Mouse (Mus musculus): ENCODE measurements at regions not wholly inside any gene's neighbourhood (a gene's known extent, or its start where the extent isn't known, plus 50 kb on each side); places are given as distances from the start of the nearest gene placed in this dataset.
"Not testable (repeated sequence)": the region's sequence is repeated elsewhere in the genome, so short reads cannot be mapped to it uniquely, and the experiment has no call there.

DNA sequence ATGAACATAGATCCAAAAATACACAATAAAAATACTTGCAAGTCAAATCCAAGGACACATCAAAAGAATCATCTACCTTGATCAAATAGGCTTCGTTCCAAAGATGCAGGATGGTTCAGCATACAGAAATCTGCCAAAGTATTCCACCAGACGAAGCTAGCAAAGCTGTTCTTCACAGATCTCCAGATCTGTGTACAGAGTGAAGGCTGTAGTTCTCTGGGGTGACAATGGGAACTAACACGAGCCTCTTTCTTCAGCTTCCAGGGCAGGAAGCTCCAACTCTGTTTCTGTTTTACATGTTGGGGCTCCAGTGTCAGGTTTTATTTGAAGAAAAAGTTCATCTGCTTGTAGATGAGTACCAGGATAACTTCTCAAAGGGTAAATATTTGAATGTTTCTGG is 515.3 kb upstream of the Got2 start:
- Histone ChIP-seq H3K9me3 (replicated peaks; ENCODE audit: low read length) (peaks cover 20% of the 10 kb centered on the region), H3K36me3 (replicated peaks in 1 of 2; ENCODE audit: control insufficient read depth in 1 of 2, insufficient read depth in 1 of 2, low read length in 1 of 2) (no peaks in the 10 kb centered on the region), H3K4me3 (replicated peaks in 1 of 3; ENCODE audit: low read depth in 2 of 3, low read length in 2 of 3, poor library complexity in 1 of 3) (no peak overlapping the region), H3K27ac (ENCODE audit: insufficient read depth, low read depth) (no peak overlapping the region), H3K79me2 (replicated peaks; ENCODE audit: control insufficient read depth, extremely low read depth, insufficient read depth, poor library complexity, severe bottlenecking) (no peaks in the 10 kb centered on the region), H3K27me3 (replicated peaks) (no peaks in the 10 kb centered on the region), H3K9ac (ENCODE audit: insufficient read depth, low read depth) (no peak overlapping the region), H3K4me2 (ENCODE audit: insufficient read depth, low read depth, poor library complexity, severe bottlenecking) (no peak overlapping the region), H3K4me1 (ENCODE audit: control insufficient read depth in 1 of 2, insufficient read depth in 2 of 2) (no peaks in the 10 kb centered on the region)
- no peak for TF ChIP-seq MAX (IDR thresholded peaks at IDR 0.05; ENCODE audit: low read length)
- no peak for TF ChIP-seq USF1 (IDR thresholded peaks at IDR 0.05; ENCODE audit: low read depth, low read length)
- TF ChIP-seq E2F4 (IDR thresholded peaks at IDR 0.05; ENCODE audit: insufficient replicate concordance, low read depth, low read length), result no peak
- no peak for TF ChIP-seq SIN3A (IDR thresholded peaks at IDR 0.05; ENCODE audit: low read length)
- no peak for TF ChIP-seq ZMIZ1 (IDR thresholded peaks at IDR 0.05; ENCODE audit: low read depth, low read length)
- no peak for TF ChIP-seq IRF4 (IDR thresholded peaks at IDR 0.05; ENCODE audit: low read depth, low read length)
- no peak for TF ChIP-seq JUN (IDR thresholded peaks at IDR 0.05; ENCODE audit: insufficient read depth, low read depth, low read length)
- no peak for TF ChIP-seq ZKSCAN1 (IDR thresholded peaks at IDR 0.05; ENCODE audit: borderline replicate concordance, low read depth, low read length)
- in situ Hi-C loops (cut with MboI; ENCODE audit: low pct_ligation_motif_present, low pct_unique_long_range_greater_than_20kb, low sequenced_read_pairs) (no loop called here), dilution Hi-C loops (cut with MboI; ENCODE audit: extremely low pct_ligation_motif_present, extremely low pct_unique_long_range_greater_than_20kb, low sequenced_read_pairs) (no loop called here)
- DNase-seq (ENCODE audit: extremely low read depth), result no peak

DNA sequence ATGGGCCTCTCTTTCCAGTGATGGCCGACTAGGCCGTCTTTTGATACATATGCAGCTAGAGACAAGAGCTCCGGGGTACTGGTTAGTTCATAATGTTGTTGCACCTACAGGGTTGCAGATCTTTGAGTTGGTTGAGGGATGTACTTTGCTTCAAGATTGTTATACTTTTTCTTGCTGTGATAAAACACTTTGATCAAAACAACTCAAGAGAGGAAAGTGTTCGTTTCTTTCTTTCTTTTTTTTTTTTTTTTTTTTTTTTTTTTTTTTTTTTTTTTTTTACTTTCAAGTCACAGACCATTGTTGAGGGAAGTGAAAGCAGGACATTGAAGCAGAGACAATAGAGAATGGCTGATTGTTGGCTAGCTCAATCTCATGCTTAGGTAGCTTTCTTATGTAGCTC is 511.0 kb upstream of the Got2 start:
- H3K9me3 ChIP-seq (replicated peaks; ENCODE audit: low read length); DNase-seq (ENCODE audit: extremely low read depth); H3K4me3 ChIP-seq (replicated peaks in 1 of 3; ENCODE audit: low read depth in 2 of 3, low read length in 2 of 3, poor library complexity in 1 of 3); H3K79me2 ChIP-seq (replicated peaks; ENCODE audit: control insufficient read depth, extremely low read depth, insufficient read depth, poor library complexity, severe bottlenecking); dilution Hi-C loops (cut with MboI; ENCODE audit: extremely low pct_ligation_motif_present, extremely low pct_unique_long_range_greater_than_20kb, low sequenced_read_pairs); in situ Hi-C loops (cut with MboI; ENCODE audit: low pct_ligation_motif_present, low pct_unique_long_range_greater_than_20kb, low sequenced_read_pairs); H3K4me1 ChIP-seq (ENCODE audit: control insufficient read depth in 1 of 2, insufficient read depth in 2 of 2); H3K27me3 ChIP-seq (replicated peaks); H3K27ac ChIP-seq (ENCODE audit: insufficient read depth, low read depth); H3K9ac ChIP-seq (ENCODE audit: insufficient read depth, low read depth); H3K36me3 ChIP-seq (replicated peaks in 1 of 2; ENCODE audit: control insufficient read depth in 1 of 2, insufficient read depth in 1 of 2, low read length in 1 of 2); H3K4me2 ChIP-seq (ENCODE audit: insufficient read depth, low read depth, poor library complexity, severe bottlenecking): not testable (repeated sequence)

GRCm38 (mm10) chr8:96393024-96393423 is 504.7 kb upstream of the Got2 start:
- H3K27ac ChIP-seq (ENCODE audit: insufficient read depth, low read depth), result no peak overlapping the region
- in situ Hi-C loops (cut with MboI; ENCODE audit: low pct_ligation_motif_present, low pct_unique_long_range_greater_than_20kb, low sequenced_read_pairs) (no loop called here), dilution Hi-C loops (cut with MboI; ENCODE audit: extremely low pct_ligation_motif_present, extremely low pct_unique_long_range_greater_than_20kb, low sequenced_read_pairs) (no loop called here)
- H3K79me2 ChIP-seq (replicated peaks; ENCODE audit: control insufficient read depth, extremely low read depth, insufficient read depth, poor library complexity, severe bottlenecking), result no peaks in the 10 kb centered on the region
- peaks cover 9% of the 10 kb centered on the region for H3K9me3 ChIP-seq (replicated peaks; ENCODE audit: low read length)
- H3K36me3 ChIP-seq (replicated peaks in 1 of 2; ENCODE audit: control insufficient read depth in 1 of 2, insufficient read depth in 1 of 2, low read length in 1 of 2), result no peaks in the 10 kb centered on the region
- TF ChIP-seq RAD21 (IDR thresholded peaks at IDR 0.05; ENCODE audit: low read depth, low read length) (no peak), ETS1 (conservative IDR thresholded peaks at IDR 0.05; ENCODE audit: low read depth, low read length) (no peak), GABPA (IDR thresholded peaks at IDR 0.05; ENCODE audit: insufficient replicate concordance, low read depth, low read length) (no peak), CTCF (conservative IDR thresholded peaks at IDR 0.05 in 1 of 2, IDR thresholded peaks at IDR 0.05 in 1 of 2; ENCODE audit: low read depth in 2 of 2, low read length in 2 of 2) (no peak), POLR2AphosphoS2 (IDR thresholded peaks at IDR 0.05; ENCODE audit: low read depth, low read length) (no peak), USF1 (IDR thresholded peaks at IDR 0.05; ENCODE audit: low read depth, low read length) (no peak), MAZ (IDR thresholded peaks at IDR 0.05; ENCODE audit: low read depth, low read length) (no peak), JUN (IDR thresholded peaks at IDR 0.05; ENCODE audit: insufficient read depth, low read depth, low read length) (no peak), SMC3 (IDR thresholded peaks at IDR 0.05; ENCODE audit: low read depth, low read length) (no peak), BHLHE40 (IDR thresholded peaks at IDR 0.05; ENCODE audit: low read depth, low read length) (no peak), TCF12 (IDR thresholded peaks at IDR 0.05; ENCODE audit: low read depth, low read length) (no peak), USF2 (conservative IDR thresholded peaks at IDR 0.05; ENCODE audit: low read depth, low read length) (no peak), JUND (conservative IDR thresholded peaks at IDR 0.05; ENCODE audit: low read depth, low read length) (no peak), MYC (IDR thresholded peaks at IDR 0.05; ENCODE audit: low read depth, low read length) (no peak), HCFC1 (IDR thresholded peaks at IDR 0.05; ENCODE audit: low read depth, low read length) (no peak)
- H3K27me3 ChIP-seq (replicated peaks), result no peaks in the 10 kb centered on the region
- no peak overlapping the region for H3K4me2 ChIP-seq (ENCODE audit: insufficient read depth, low read depth, poor library complexity, severe bottlenecking)
- H3K4me1 ChIP-seq (ENCODE audit: control insufficient read depth in 1 of 2, insufficient read depth in 2 of 2), result no peaks in the 10 kb centered on the region
- H3K9ac ChIP-seq (ENCODE audit: insufficient read depth, low read depth), result no peak overlapping the region
- no peak for DNase-seq (ENCODE audit: extremely low read depth)
- no peak overlapping the region for H3K4me3 ChIP-seq (replicated peaks in 1 of 3; ENCODE audit: low read depth in 2 of 3, low read length in 2 of 3, poor library complexity in 1 of 3)

Measured in CH12.LX (cell line).